ENCODE assay signal across 8 mouse cellular contexts in genomic region chr7:118129430-118130041, GRCm38 (mm10). TPM values are rescaled to one million over a fixed set of nuclear protein-coding genes. Genes with fewer than 3 reads are reported as not detected.
DNase-seq lines count a peak whose midpoint lies in the region; ATAC-seq and TF ChIP-seq lines count a peak whose summit lies in the region.

Gene Arl6ip1 (minus strand): TSS chr7:118129662.

- no peak; the same call in 1 of the 2 replicates for TF ChIP-seq EP300 in ES-Bruce4 (IDR thresholded peaks at IDR 0.05; ENCODE audit: insufficient read depth, low read depth, low read length)

- peak; percentile 99 for ATAC-seq in forebrain, embryonic 14.5 days
- peak; percentile 98 for ATAC-seq in neural tube, embryonic 15.5 days (ENCODE audit: low FRiP score)

- under 1% methylated on average over 39 of the region's 39 CpGs for WGBS in forebrain, embryonic 14.5 days
- under 1% methylated on average over 39 of the region's 39 CpGs for WGBS in neural tube, embryonic 15.5 days

- peak within 1 kb of the TSS; percentile 90 for H3K4me3 ChIP-seq in ES-Bruce4 (ENCODE audit: low read depth, low read length)
- H3K4me3 ChIP-seq in forebrain, embryonic 14.5 days (ENCODE audit: low read depth, low read length): peak within 1 kb of the TSS; percentile 90
- H3K4me3 ChIP-seq in neural tube, embryonic 15.5 days (replicated peaks): peak within 1 kb of the TSS; percentile 91

- TF ChIP-seq POLR2A in ES-Bruce4 (IDR thresholded peaks at IDR 0.05; ENCODE audit: insufficient read depth, low read length): peak; percentile 100

- H3K36me3 ChIP-seq in ES-Bruce4 (ENCODE audit: control insufficient read depth, insufficient read depth, low read length, poor library complexity, severe bottlenecking): peaks cover 23% of the 10 kb centered on the region
- peaks cover 14% of the 10 kb centered on the region for H3K36me3 ChIP-seq in forebrain, embryonic 14.5 days (ENCODE audit: control insufficient read depth, insufficient read depth, low read length)
- H3K36me3 ChIP-seq in neural tube, embryonic 15.5 days: peaks cover 2% of the 10 kb centered on the region

- peak within 1 kb of the TSS; percentile 91 for H3K9ac ChIP-seq in ES-Bruce4 (ENCODE audit: low read depth, poor library complexity, severe bottlenecking)
- H3K9ac ChIP-seq in forebrain, embryonic 14.5 days (ENCODE audit: low read length): peak within 1 kb of the TSS; percentile 93
- peak within 1 kb of the TSS; percentile 82 for H3K9ac ChIP-seq in neural tube, embryonic 15.5 days (replicated peaks)

- peak within 1 kb of the TSS; percentile 75 for H3K4me2 ChIP-seq in forebrain, embryonic 14.5 days (ENCODE audit: low read length)
- peak within 1 kb of the TSS; percentile 84 for H3K4me2 ChIP-seq in neural tube, embryonic 15.5 days

- H3K27me3 ChIP-seq in ES-Bruce4 (ENCODE audit: control insufficient read depth, insufficient read depth, low read length, poor library complexity, severe bottlenecking): no peaks in the 10 kb centered on the region
- H3K27me3 ChIP-seq in forebrain, embryonic 14.5 days (replicated peaks; ENCODE audit: control insufficient read depth, insufficient read depth, low read length): no peaks in the 10 kb centered on the region
- no peaks in the 10 kb centered on the region for H3K27me3 ChIP-seq in neural tube, embryonic 15.5 days (replicated peaks)

- intact Hi-C loops in heart, postnatal 14 days (cut with DNase I): loop anchor here (5.0 to 10.0 kb wide), 2 partner anchors 405 to 863 kb away; partner anchors contain the start of gene Coq7

- H3K27ac ChIP-seq in ES-Bruce4 (ENCODE audit: insufficient read depth, low read length): peak within 1 kb of the TSS; percentile 90
- peak within 1 kb of the TSS; percentile 82 for H3K27ac ChIP-seq in forebrain, embryonic 14.5 days (ENCODE audit: low read depth, low read length)
- peak within 1 kb of the TSS; percentile 89 for H3K27ac ChIP-seq in neural tube, embryonic 15.5 days (replicated peaks)

- H3K9me3 ChIP-seq in ES-Bruce4 (replicated peaks; ENCODE audit: control insufficient read depth, insufficient read depth, low read length, poor library complexity, severe bottlenecking): no peaks in the 10 kb centered on the region
- no peaks in the 10 kb centered on the region for H3K9me3 ChIP-seq in forebrain, embryonic 14.5 days (replicated peaks; ENCODE audit: control insufficient read depth, low read length)
- no peaks in the 10 kb centered on the region for H3K9me3 ChIP-seq in neural tube, embryonic 15.5 days (replicated peaks)

- DNase-seq in cerebellum, adult 11 months: peak; percentile 91
- DNase-seq in forebrain, embryonic 14.5 days (ENCODE audit: low spot score): peak; percentile 100
- peak; percentile 94 to 95 for DNase-seq in heart, postnatal 14 days
- peak; percentile 97 for DNase-seq in layer of hippocampus, adult 11-12 months (ENCODE audit: low spot score)
- DNase-seq in lung, adult 18-20 months: peak; percentile 99
- peak; percentile 99 for DNase-seq in testis, postnatal 14 days (ENCODE audit: low spot score)

- TF ChIP-seq CTCF in ES-Bruce4 (IDR thresholded peaks at IDR 0.05; ENCODE audit: low read depth, low read length): no peak

- no peaks in the 10 kb centered on the region for H3K4me1 ChIP-seq in ES-Bruce4 (ENCODE audit: control insufficient read depth, insufficient read depth, low read length)
- peaks cover 20% of the 10 kb centered on the region for H3K4me1 ChIP-seq in forebrain, embryonic 14.5 days (ENCODE audit: control insufficient read depth, insufficient read depth, low read length)
- H3K4me1 ChIP-seq in neural tube, embryonic 15.5 days: peaks cover 34% of the 10 kb centered on the region

RNA-seq across cellular contexts. Expression of gene Arl6ip1, which starts in this region (rescaled TPM):
- 330 and 346 TPM in 2 replicates for polyA plus RNA-seq in ES-Bruce4 (2011; ENCODE audit: insufficient read depth, insufficient read length, low read depth, missing spikeins)
- polyA plus RNA-seq in forebrain, embryonic 14.5 days (2014; fragmentation: Nextera tagmentation; extraction: Ambion mirVana): 440 and 445 TPM in 2 replicates
- total RNA-seq in heart, postnatal 14 days (2021): 10 to 100 TPM; 38.1 to 42.3 TPM
- polyA plus RNA-seq in neural tube, embryonic 15.5 days (2015; fragmentation: Nextera tagmentation; extraction: Ambion mirVana): 500 and 542 TPM in 2 replicates

Comparison
In these comparisons a context has a peak if more than half of its experiments do, and no peak if none do; other contexts are left out.
1. Peak in every context shown above with its lines: DNase-seq, ATAC-seq, H3K4me3 ChIP-seq and H3K27ac ChIP-seq.